Mouse (Mus musculus): ENCODE measurements around the gene Vamp4.
A peak's percentile ranks its signal among the peaks of the same experiment; 100 is the strongest.

Vamp4 gene

DNA sequence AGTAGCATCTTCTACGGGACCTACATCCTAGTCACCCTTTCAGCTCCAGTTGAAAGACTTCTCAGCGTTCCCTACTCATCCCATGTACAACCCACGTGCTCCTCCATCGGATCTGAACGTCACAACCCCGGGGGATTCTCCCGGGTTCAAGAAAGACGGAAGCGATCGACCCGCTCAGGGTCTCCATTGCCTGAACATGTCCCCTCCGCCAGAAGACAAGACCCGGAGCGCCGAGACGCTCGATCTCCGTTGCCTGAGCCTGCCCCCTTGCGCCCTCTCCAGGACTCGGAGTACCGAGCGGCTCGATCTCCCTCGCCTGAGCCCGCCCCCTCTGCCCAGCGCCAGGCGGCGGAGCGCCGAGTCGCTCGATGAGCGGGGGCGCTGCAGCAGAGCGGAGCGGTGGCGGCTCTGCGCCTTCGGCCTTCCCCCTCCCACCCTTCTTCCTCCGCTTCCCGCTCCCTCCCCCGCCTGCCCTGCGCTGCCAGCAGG is at the start of gene Vamp4:
Vamp4 (plus strand) TSS at position 256 of the 489 bp plus-strand sequence.
- DNase-seq (ENCODE audit: low spot score), result peak; percentile 98

DNA sequence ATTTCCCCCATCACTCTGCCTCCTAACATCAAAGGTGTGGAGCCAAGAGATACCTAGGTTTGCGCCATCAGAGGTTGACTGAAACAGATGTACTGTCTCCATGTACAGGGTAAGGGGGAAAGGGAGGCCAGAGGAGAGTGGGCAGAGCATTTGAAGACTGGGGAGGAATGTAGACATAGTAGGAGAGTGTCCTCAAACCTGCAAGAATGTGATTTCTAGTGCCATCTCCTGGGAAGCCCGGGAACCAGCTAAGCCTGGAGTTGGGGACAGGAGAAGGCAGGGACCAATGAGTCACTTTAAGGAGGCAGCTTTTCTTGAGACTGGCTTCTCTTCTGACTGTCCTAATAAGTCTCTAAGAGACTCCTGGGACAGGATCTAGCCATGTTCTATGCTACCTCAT is 40.7 kb upstream of the Vamp4 start:
- DNase-seq (ENCODE audit: low spot score), result no peak

DNA sequence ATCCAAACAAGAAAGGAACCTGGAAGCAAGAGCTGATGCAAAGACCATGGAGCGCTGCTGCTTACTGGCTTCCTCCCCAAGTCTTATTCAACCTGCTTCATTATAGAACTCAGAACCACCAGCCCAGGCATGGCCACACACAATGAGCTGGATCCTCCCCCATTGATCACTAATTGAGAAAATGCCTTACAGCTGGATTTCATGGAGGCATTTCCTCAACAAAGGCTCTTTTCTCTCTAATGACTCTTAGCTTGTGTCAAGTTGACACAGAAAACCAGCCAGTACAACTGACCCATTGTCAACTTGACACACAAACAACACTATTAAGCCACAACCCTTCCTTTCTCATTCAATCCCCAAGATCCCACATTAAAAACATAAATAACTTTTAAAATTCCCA is 39.6 kb upstream of the Vamp4 start:
- no peak for DNase-seq (ENCODE audit: low spot score)

DNA sequence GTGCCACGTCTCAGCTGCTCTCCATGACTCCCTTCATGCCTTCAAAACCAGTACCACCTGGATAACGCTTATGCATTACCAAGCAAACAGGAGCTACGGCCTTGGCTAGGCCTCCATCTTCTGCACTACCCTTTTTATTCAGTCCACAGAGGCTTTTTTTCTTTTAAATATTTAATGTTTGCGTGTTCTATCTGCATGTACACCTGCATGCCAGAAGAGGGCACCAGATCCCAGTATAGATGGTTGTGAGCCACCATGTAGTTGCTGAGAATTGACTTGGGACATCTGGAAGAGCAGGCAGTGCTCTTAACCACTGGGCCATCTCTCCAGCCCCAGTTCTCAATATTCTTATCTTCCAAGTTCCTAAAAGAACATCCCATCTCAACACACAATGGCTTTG is 38.7 kb upstream of the Vamp4 start:
- DNase-seq (ENCODE audit: low spot score), result peak; percentile 15

DNA sequence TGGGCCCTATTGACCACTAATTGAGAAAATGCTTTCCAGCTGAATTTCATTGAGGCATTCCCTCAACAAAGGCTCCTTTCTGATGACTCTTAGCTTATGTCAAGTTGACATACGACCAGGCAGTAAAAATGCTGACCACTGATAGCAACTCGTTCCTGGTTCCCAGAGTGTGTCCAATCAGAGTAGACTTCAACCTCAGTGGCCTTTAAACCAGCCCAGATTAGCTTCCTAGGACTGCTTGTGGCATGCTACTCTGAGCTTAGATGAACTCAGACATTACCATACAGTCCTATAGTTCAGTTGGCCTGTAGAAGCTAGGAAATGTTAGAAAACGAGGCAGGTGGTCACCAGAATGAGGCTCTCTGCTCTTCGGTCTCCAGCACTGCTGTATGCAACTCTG is 38.0 kb upstream of the Vamp4 start:
- DNase-seq (ENCODE audit: low spot score), result no peak

DNA sequence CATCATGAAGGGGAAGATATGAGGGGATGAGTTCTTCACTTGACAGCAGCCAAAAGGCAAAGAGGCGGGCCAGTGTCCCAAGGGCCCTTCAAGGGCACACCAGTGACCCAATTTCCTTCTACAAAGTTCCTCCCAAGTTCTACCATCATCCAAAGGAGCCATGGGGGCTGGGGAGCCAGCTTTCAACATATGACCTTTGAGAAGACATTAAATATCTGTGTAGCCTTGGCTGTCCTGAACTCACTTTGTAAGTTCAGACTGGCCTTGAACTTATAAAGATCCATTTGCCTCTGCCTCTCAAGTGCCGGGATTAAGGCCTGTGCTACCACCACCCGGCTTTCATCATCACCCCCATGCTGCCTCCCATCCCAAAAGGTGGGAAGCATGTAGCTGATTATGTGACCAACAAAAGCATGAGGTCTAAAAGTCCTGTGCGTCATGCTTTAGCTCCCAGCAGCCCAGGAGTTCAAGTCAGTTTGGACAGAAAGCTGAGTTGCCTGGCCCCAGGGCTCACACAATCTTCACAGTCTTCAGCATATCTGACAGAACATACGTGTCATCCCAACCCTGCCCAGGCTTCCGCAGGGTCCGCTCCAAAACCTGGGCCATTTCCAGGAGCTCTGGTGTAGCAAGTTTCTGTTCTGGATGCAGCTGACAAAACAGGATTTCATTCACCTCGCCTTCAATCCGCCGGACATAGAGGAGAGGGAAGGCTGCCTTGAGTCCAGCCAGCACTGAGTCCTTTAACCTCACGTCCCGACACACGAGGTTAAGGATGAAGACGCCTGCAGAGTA is 36.4 kb upstream of the Vamp4 start:
- DNase-seq (ENCODE audit: low spot score), result no peak

DNA sequence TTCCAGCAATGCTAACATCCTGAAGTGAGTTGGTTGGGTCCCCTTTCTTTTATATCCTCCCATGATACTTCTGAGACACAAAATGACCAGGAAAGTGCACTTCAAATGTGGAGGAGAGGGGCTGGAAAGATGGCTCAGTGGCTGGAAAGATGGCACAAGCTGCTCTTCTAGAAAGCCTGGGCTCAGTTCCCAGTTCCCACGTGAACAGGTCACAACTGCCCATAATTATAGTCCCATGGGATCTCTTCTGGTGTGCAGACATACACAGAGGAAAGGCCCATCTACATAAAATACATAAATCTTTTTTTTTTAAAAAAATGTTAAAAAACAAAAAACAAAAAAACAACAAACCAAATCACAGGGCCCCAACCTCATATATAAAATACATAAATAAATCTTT is 27.1 kb upstream of the Vamp4 start:
- DNase-seq (ENCODE audit: low spot score), result no peak

DNA sequence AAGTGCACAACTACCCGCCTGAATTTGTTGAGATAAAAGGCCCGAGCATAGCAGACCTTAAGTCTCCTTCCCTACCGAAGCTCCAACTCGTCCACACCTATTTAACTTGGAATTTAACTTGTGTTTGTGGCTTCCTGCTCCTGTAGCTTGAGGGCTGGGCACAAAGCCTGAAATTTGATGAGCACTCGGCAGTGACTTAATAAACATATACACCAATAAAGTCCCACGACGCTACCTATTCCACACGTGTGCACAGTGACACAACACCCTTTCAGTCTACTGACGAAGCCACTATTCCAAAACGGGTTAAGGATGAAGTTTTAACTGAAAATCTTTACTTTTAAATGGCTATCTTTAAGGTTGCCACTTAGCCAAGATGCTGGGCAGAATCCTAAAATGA is 22.7 kb upstream of the Vamp4 start:
- DNase-seq (ENCODE audit: low spot score), result no peak

DNA sequence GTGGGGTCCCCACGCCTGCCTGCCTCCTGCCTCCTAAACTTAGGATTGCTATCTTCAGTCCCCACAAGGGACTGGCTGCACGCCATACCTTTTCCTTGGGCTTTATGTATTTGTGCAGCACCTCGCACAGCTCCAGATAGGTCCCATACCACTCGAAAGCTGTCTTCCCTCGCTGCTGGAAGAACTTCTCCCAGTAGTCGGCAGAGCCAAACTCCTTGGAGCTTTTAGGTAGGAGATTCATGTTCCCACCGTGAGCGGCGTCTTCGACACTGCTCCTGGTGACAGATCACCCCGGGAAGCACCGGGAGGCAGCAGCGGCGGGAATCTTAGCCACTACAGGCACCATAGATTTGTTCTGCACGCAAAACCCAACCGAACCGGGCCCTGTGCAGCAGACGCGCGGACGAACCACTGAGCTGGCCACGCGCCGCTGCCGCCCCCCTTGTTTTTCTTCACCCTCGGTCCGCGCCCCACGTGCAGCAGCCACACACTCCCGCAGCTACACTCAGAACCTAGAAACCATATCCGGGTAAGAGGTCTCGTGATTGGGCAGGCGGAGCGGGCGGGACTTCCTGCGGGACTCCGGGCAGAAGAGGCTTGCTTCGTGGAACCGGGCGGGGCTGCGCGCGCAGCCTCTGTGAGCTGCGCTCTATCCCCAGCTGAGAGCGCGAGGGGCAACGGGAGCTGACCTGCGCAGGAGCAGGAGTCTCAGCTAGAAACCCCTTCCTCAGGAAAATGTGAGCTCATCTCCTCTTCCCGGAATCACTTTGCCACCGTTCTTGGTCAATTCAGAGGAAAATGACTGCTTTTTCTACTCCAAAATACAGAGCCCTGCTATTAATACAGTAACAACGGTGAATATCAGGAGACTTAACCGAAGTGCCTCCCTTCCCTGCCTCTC is 22.0 kb upstream of the Vamp4 start, which contains the start of gene Mettl13:
Mettl13 (minus strand) TSS at position 536 of the 901 bp plus-strand sequence.
- peak; percentile 90 for DNase-seq (ENCODE audit: low spot score)

DNA sequence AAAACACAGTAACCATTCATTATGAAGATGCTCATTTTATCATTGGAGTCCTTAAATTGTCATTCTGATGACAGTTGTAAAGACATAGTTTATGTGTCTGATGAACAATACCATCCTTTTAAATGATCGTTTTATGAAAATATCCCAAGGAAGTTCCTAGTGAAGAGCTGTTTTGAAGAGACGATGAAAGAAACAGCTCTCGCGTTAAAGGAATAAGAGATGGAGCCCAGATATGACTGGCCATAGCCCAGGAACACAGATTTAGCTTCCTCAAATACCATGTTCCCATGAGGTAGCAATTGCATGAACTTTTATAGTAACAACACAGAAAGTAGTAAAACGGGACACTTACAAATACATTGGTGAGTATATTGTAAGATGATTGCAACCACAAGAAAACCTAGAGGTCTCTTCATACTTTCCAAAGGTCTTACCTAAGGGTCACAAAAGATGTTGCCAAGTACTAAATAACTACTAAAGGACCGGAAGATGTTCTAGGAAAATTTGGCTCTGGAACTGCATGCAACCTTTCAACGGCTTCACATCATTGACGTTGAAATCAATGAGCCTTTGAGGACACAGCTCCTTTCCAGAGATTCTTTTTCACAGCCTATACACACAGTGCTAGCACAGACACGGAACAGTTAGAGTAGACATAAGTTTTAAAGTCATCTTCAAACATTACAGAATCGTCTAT is 21.2 kb upstream of the Vamp4 start:
- no peak for DNase-seq (ENCODE audit: low spot score)

DNA sequence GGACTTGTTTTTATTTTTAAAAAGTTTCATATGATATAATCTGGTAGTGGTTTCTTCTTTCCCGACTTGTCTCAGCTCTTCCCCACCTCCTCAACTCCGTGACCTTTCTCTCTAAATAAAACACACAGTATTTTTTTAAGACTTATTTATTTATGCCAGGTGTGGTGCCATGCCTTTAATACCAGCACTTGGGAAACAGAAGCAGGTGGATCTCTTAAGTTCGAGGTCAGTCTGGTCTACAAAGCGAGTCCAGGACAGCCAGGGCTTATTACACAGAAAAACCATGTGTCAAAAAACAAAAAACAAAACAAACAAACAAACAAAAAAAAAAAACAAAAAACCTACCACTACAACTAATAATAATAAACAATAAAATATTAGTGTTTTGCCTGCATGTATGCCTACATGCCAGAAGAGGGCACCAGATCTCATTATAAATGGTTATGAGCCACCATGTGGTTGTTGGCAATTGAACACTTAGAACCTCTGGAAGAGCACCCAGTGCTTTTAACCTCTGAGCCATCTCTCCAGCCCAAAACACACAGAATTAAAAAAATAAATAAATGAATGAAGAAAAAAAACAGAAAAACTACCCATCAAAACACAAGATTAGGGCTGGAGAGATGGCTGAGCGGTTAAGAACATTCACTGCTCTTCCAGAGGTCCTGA is 20.6 kb upstream of the Vamp4 start:
- peak; percentile 32 for DNase-seq (ENCODE audit: low spot score)

DNA sequence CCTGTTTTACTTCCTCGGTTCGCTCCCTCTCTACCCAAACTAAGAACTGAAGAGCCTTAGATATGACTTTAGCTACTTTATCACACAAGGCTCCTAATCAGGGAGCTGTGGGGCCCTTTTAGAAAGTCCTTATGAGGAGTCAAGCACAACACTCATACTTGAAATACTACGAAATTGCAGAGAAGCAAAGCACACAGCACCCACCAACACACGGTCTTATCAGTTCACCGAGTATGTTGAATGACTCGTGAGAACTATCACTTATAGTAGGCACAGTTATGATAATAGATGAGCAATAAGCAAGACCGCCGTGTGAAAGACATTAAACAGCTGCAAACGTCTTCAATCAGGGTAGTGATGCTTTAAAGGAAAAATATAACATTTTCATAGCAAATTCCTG is 17.4 kb upstream of the Vamp4 start:
- DNase-seq (ENCODE audit: low spot score), result no peak

DNA sequence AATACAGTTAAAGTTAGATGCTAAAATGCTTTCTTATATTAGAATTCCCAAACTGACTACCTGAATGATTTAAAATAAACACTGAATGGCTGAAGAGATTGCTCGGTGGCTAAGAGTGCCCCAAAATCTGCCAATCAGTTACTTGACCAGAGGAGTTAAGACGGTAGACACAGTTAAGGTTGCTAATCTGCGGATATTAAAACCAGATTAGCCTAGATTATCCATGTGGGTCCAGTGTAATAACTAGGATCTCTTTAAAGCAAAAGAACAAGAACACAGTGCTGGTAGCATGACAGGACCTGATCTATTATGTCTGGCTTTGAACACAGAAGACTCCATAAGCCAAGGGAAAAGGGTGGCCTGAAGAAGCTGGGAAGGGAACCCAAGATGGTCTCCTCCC is 16.1 kb upstream of the Vamp4 start:
- no peak for DNase-seq (ENCODE audit: low spot score)

DNA sequence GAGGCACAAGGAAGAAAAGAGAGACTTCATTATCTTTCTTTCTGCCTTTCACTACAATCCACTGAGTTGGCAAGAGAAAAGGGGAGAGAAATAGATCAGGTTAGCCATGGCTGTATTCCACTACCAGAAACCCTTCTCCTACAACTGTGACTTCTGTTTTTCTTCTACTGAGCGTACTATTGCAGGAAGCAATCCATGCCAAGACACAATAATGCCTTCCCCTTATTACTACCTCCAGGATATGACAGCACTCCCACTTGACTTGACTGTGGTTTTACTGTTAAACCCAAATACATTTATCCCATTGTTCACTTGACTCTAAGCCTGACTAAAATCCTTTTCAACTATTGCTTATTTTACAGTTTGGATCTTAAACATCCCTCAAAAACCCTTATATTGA is 7.1 kb upstream of the Vamp4 start:
- DNase-seq (ENCODE audit: low spot score), result no peak

DNA sequence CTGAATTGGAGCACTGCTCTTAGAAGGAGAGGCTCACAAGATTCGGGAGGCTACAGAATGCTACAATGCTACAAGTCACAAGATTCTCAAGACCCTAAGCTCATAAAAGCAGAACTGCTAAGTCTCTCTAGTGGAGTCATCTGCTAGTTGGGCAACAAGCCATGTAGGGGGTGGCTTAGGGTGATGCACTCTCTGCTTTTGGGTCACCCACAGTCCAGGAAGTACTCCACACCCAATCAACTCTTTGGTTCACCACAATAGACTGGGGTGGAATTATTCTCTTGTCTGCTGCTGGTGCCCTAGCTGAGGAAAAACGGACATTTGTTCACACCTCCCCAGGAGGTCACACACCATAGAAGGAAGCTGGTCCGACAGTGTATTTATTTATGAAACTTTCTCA is 5.3 kb upstream of the Vamp4 start:
- DNase-seq (ENCODE audit: low spot score), result peak; percentile 22

DNA sequence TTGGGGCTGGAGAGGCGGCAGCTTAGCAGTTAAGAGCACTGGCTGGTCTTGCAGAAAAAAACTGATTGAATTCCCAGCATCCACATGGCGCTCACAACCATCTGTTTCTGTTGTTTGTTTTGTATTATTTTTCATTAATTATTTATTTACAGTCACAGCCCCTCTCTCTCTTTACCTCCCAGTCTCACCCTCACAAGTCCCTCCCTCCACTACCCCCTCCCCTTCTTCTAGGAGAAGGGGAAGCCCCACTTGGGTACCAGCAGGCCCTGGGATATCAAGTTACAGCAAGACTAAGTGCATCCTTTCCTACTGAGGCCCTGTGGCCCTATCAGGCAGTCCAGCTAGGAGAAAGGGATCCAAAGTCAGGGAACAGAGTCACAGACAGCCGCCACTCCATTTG is 3.0 kb upstream of the Vamp4 start:
- no peak for DNase-seq (ENCODE audit: low spot score)

DNA sequence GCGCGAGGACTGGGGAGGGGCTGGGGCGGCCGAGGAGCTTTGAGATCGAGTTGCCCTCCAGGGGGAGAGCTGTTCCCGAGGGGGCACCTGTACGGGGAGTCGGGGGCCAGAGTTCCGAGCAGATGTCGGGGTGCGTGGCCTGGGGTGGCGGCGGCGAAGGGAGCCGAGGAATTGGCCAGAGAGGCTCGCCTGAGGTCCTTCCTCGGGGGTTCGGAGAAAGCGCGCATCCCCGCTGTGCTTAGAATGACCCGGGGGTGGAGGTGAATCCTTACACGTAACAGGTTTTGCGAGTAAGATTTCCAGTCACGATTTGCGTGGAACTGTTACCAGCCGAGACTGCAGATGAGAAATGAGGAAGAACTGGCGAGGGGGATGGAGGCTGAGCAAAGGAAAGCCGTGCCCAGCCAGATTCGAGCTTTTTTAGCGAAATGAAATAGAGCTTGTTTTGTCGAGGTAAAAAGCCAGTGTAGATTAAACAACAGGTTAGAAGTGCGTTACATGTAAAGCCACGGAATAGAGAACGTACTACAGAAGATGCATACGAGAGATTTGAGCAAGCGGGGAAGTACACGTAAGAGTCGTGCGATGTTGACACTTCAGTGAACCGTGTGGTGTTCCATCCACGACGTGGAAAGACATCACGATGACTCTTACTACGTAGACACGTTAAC is 751 bp downstream of the Vamp4 start:
- peak; percentile 87 for DNase-seq (ENCODE audit: low spot score)

DNA sequence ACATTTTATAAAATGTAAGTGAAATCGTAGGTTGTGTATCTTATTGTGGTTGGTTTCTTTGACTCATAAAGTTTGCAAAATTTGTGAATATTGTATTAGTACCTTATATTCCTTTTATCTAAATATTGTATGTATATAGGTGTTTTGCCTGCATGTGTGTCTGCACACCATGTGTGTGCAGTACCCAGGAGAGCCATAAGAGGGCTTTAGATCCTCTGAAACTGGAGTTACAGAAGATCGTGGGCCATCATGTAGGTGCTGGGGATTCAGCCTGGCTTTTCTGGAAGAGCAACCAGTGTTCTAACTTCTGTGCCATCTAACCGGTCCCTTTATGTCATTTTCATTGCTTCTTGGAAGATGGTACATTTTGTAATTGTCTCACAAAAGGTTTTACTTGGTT is 4.8 kb downstream of the Vamp4 start:
- no peak for DNase-seq (ENCODE audit: low spot score)

DNA sequence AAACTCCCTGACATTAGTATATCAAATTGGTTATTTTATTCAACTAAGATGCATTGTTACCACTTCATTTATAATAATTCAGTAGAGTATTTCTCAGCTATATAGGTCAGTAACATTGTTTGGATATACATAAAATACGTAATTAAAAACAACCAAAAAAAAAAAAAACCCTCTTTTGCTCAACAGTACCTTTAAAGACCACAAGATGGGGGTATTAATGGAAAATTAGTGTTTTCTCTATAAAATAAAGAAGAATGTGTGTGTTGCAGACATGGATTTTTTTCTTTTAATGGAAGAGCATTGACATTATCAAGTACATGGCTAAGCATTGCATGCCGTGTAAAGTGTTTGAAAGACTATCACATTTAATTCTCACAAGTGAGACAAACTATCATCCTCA is 12.6 kb downstream of the Vamp4 start:
- DNase-seq (ENCODE audit: low spot score), result no peak

DNA sequence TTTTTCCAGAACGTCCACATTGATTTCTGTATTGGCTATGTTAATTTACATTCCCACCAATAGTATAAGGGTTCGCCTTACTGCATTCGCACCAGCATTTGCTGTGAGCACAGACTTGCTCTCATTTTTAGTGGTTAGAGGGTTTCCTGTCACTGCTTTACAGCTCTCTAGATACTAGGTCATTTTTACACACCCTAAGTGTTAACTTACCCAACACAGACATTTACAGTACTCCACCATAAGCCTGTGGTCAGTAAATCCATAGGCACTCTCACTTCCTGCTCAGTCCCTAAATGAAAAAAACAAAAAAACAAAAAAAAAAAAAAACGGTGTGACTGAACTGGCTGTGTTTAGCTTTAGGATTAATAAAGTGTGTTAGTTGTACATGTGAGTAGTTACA is 16.0 kb downstream of the Vamp4 start:
- no peak for DNase-seq (ENCODE audit: low spot score)

DNA sequence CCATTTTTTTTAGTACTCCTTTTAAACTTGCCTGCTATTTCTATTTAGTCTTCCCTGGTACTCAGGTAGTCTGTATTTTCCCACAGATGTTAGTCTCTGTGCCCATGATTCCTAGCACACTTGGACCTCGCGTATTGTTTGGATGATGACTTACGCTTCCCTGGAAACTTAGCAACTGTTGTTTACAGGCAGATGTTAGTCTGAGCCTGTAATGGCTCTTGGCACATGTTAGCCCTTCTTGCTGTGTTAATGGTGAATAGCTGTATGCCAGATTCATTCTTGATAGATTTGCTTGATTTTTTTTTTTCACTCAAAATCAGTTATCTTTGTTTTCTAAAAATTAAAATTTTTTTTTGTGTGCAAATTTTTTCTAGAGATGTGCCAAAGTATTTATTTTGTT is 18.3 kb downstream of the Vamp4 start:
- no peak for DNase-seq (ENCODE audit: low spot score)

Data from T-cell, adult 2 months (primary cell).